In genomic region chr12:40248454-40249180, GRCm38 (mm10) we compare ENCODE assay signal across 8 mouse cellular contexts. TPM values are rescaled to one million over a fixed set of nuclear protein-coding genes. Genes with fewer than 3 reads are reported as not detected.
DNase-seq lines count a peak whose midpoint lies in the region; ATAC-seq and TF ChIP-seq lines count a peak whose summit lies in the region.

Gene Ifrd1, minus strand, starts transcription at chr12:40248504.

- H3K27ac ChIP-seq in MEL (ENCODE audit: control insufficient read depth, low read depth, low read length): peak within 1 kb of the TSS; percentile 14; the same call in 1 of the 2 replicates
- H3K27ac ChIP-seq in forebrain, embryonic 12.5 days: no peak within 1 kb of the TSS
- no peak within 1 kb of the TSS for H3K27ac ChIP-seq in limb, embryonic 14.5 days (replicated peaks; ENCODE audit: low read depth, low read length)

- H3K4me2 ChIP-seq in forebrain, embryonic 12.5 days: no peak within 1 kb of the TSS
- H3K4me2 ChIP-seq in limb, embryonic 14.5 days (replicated peaks; ENCODE audit: low read depth, low read length, severe bottlenecking): no peak within 1 kb of the TSS
- H3K4me2 ChIP-seq in myocyte (ENCODE audit: low read depth): peak within 1 kb of the TSS; percentile 10

- TF ChIP-seq RAD21 in MEL (IDR thresholded peaks at IDR 0.05; ENCODE audit: low read depth, low read length): no peak

- 77% methylated on average over 5 of the region's 5 CpGs for WGBS in forebrain, embryonic 12.5 days
- 51% methylated on average over 5 of the region's 5 CpGs for WGBS in limb, embryonic 14.5 days

- no peak for ATAC-seq in forebrain, embryonic 12.5 days (ENCODE audit: low FRiP score)
- ATAC-seq in limb, embryonic 14.5 days (ENCODE audit: low FRiP score, low read depth): no peak

- TF ChIP-seq POLR2A in MEL (IDR thresholded peaks at IDR 0.05; ENCODE audit: control insufficient read depth in 1 of 2, insufficient read depth in 1 of 2, low read depth in 1 of 2, low read length in 2 of 2, poor library complexity in 1 of 2) (no peak), myocyte (IDR thresholded peaks at IDR 0.05; ENCODE audit: insufficient read length, low read depth) (no peak)
- no peak for TF ChIP-seq POLR2A in limb, embryonic 14.5 days (IDR thresholded peaks at IDR 0.05; ENCODE audit: borderline replicate concordance, extremely low read depth, insufficient read depth, insufficient read length)

- no peak for TF ChIP-seq EP300 in MEL (IDR thresholded peaks at IDR 0.05; ENCODE audit: low read depth in 1 of 2, low read length in 2 of 2)

- peak within 1 kb of the TSS; percentile 14; the same call in 1 of the 2 replicates for H3K9ac ChIP-seq in MEL (ENCODE audit: control insufficient read depth, low read depth, low read length, poor library complexity, severe bottlenecking)
- H3K9ac ChIP-seq in forebrain, embryonic 12.5 days: no peak within 1 kb of the TSS
- H3K9ac ChIP-seq in limb, embryonic 14.5 days (ENCODE audit: low read depth, low read length, severe bottlenecking): no peak within 1 kb of the TSS

- TF ChIP-seq CTCF in MEL (IDR thresholded peaks at IDR 0.05 in 2 of 3, conservative IDR thresholded peaks at IDR 0.05 in 1 of 3; ENCODE audit: control insufficient read depth in 1 of 3, insufficient read depth in 1 of 3, low read depth in 2 of 3, low read length in 3 of 3, poor library complexity in 1 of 3, severe bottlenecking in 1 of 3): no peak

- H3K27me3 ChIP-seq in MEL (ENCODE audit: control insufficient read depth in 1 of 2, insufficient read depth in 2 of 2, low read length in 2 of 2) (no peaks in the 10 kb centered on the region), myocyte (ENCODE audit: control insufficient read depth, insufficient read depth, insufficient read length) (no peaks in the 10 kb centered on the region)
- H3K27me3 ChIP-seq in forebrain, embryonic 12.5 days: 0 out of 2 replicates have a peak, but pooled peaks cover 3% of the 10 kb centered on the region
- no peaks in the 10 kb centered on the region for H3K27me3 ChIP-seq in limb, embryonic 14.5 days (ENCODE audit: control insufficient read depth, insufficient read depth, low read length)

- no peak within 1 kb of the TSS for H3K4me3 ChIP-seq in MEL (ENCODE audit: control insufficient read depth in 1 of 2, insufficient read depth in 1 of 2, low read depth in 2 of 2, low read length in 2 of 2)
- H3K4me3 ChIP-seq in forebrain, embryonic 12.5 days (replicated peaks): no peak within 1 kb of the TSS
- no peak within 1 kb of the TSS for H3K4me3 ChIP-seq in limb, embryonic 14.5 days (replicated peaks; ENCODE audit: low read length)
- no peak within 1 kb of the TSS for H3K4me3 ChIP-seq in myocyte

- peaks cover 12 to 23% of the 10 kb centered on the region in 2 experiments for H3K4me1 ChIP-seq in MEL (ENCODE audit: control insufficient read depth in 1 of 2, insufficient read depth in 2 of 2, low read length in 2 of 2)
- H3K4me1 ChIP-seq in forebrain, embryonic 12.5 days: peaks cover 5% of the 10 kb centered on the region
- no peaks in the 10 kb centered on the region for H3K4me1 ChIP-seq in limb, embryonic 14.5 days (ENCODE audit: control insufficient read depth, insufficient read depth, low read length)

- no peaks in the 10 kb centered on the region for H3K9me3 ChIP-seq in MEL (replicated peaks; ENCODE audit: insufficient read depth, low read length)
- H3K9me3 ChIP-seq in forebrain, embryonic 12.5 days: no peaks in the 10 kb centered on the region
- no peaks in the 10 kb centered on the region for H3K9me3 ChIP-seq in limb, embryonic 14.5 days (ENCODE audit: control insufficient read depth, low read length)

- DNase-seq in CD4-positive helper T cell, adult 2 months (ENCODE audit: low read depth, low spot score): peak; percentile 75
- peak; percentile 60 for DNase-seq in MEL (ENCODE audit: low read depth, low spot score)
- no peak for DNase-seq in heart, postnatal 4 days
- no peak for DNase-seq in limb, embryonic 14.5 days (ENCODE audit: low spot score)
- no peak for DNase-seq in MN1 (ENCODE audit: low spot score)
- DNase-seq in c-Kit-positive CD71-positive TER-119-positive erythroid progenitor cells, embryonic 14.5 days (ENCODE audit: low spot score): no peak

- H3ac ChIP-seq in myocyte (ENCODE audit: control insufficient read depth, insufficient read length): no peak within 1 kb of the TSS

- no peaks in the 10 kb centered on the region for H3K79me2 ChIP-seq in MEL (ENCODE audit: control insufficient read depth, insufficient read depth, low read length, poor library complexity)
- no peaks in the 10 kb centered on the region for H3K79me2 ChIP-seq in myocyte (ENCODE audit: control insufficient read depth, insufficient read depth)

- H3K36me3 ChIP-seq in MEL (ENCODE audit: control insufficient read depth in 1 of 2, insufficient read depth in 2 of 2, low read length in 2 of 2) (peaks cover 0 to 17% of the 10 kb centered on the region in 2 experiments; a peak in 2 of 4 replicates), myocyte (ENCODE audit: control insufficient read depth, insufficient read depth) (no peaks in the 10 kb centered on the region)
- H3K36me3 ChIP-seq in forebrain, embryonic 12.5 days (replicated peaks): no peaks in the 10 kb centered on the region
- H3K36me3 ChIP-seq in limb, embryonic 14.5 days (ENCODE audit: control insufficient read depth, insufficient read depth, low read length): no peaks in the 10 kb centered on the region

TF ChIP-seq in MEL, 35 proteins besides CTCF, POLR2A, EP300 and RAD21:
- TF ChIP-seq ELF1 (IDR thresholded peaks at IDR 0.05; ENCODE audit: low read depth, low read length): peak; percentile 40; the same call in 1 of the 2 replicates
- TF ChIP-seq NRF1 (IDR thresholded peaks at IDR 0.05; ENCODE audit: insufficient read depth, low read depth, low read length, poor library complexity, severe bottlenecking): no peak
- TF ChIP-seq MXI1 (IDR thresholded peaks at IDR 0.05; ENCODE audit: low read depth, low read length): no peak

TF ChIP-seq in myocyte, 11 proteins besides CTCF, POLR2A, EP300 and RAD21:
- TF ChIP-seq CEBPB (IDR thresholded peaks at IDR 0.05; ENCODE audit: insufficient read depth, poor library complexity, severe bottlenecking) (no peak), TCF12 (IDR thresholded peaks at IDR 0.05; ENCODE audit: insufficient read depth, poor library complexity, severe bottlenecking) (no peak), MYOG (IDR thresholded peaks at IDR 0.05; ENCODE audit: control insufficient read depth in 1 of 3, insufficient read depth in 1 of 3, insufficient read length in 2 of 3, low read depth in 2 of 3) (no peak), USF1 (IDR thresholded peaks at IDR 0.05; ENCODE audit: low read depth) (no peak), SRF (IDR thresholded peaks at IDR 0.05; ENCODE audit: control insufficient read depth, insufficient read length, low read depth) (no peak), TCF3 (IDR thresholded peaks at IDR 0.05; ENCODE audit: insufficient read length, low read depth) (no peak), POLR2AphosphoS2 (IDR thresholded peaks at IDR 0.05; ENCODE audit: insufficient read length, low read depth) (no peak), REST (IDR thresholded peaks at IDR 0.05; ENCODE audit: insufficient read depth, insufficient read length) (no peak), MAX (IDR thresholded peaks at IDR 0.05; ENCODE audit: low read depth) (no peak), E2F4 (IDR thresholded peaks at IDR 0.05; ENCODE audit: insufficient read depth) (no peak), MYOD1 (IDR thresholded peaks at IDR 0.05; ENCODE audit: control insufficient read depth in 1 of 3, insufficient read length in 2 of 3, low read depth in 2 of 3) (no peak)

RNA-seq across cellular contexts. Expression of gene Ifrd1, which starts in this region (rescaled TPM):
- total RNA-seq in MEL (2012; rRNA removed): 158 and 167 TPM in 2 replicates
- polyA plus RNA-seq in MEL (2012; ENCODE audit: insufficient read depth in 1 of 2, insufficient read length in 2 of 2, low read depth in 1 of 2, low replicate concordance in 2 of 2, missing spikeins in 1 of 2) (100 to 1,000 TPM in 1 of 2 experiments, not detected in 1; 161 TPM), myocyte (2012; fragmentation: generic; extraction: Trizol) (84.7 TPM)
- polyA plus RNA-seq in forebrain, embryonic 12.5 days (2016; fragmentation: Nextera tagmentation; extraction: Ambion mirVana): 195 and 196 TPM in 2 replicates
- 100 to 1,000 TPM; 172 to 203 TPM for total RNA-seq in heart, postnatal 4 days (2021)
- 36.6 and 45.1 TPM in 2 replicates for polyA plus RNA-seq in limb, embryonic 14.5 days (2012; rRNA removed)
- 117 and 120 TPM in 2 replicates for polyA plus RNA-seq in limb, embryonic 14.5 days (2014; fragmentation: Nextera tagmentation; extraction: Ambion mirVana)

Comparison
In these comparisons a context has a peak if more than half of its experiments do, and no peak if none do; other contexts are left out.
1. DNase-seq: peak in CD4-positive helper T cell, adult 2 months (single experiment) and MEL (single experiment); none in heart, postnatal 4 days (single experiment), limb, embryonic 14.5 days (single experiment), MN1 (single experiment) and c-Kit-positive CD71-positive TER-119-positive erythroid progenitor cells, embryonic 14.5 days (single experiment).